Mouse (Mus musculus): ENCODE measurements at regions not wholly inside any gene's neighbourhood (a gene's known extent, or its start where the extent isn't known, plus 50 kb on each side); places are given as distances from the start of the nearest gene placed in this dataset.

DNA sequence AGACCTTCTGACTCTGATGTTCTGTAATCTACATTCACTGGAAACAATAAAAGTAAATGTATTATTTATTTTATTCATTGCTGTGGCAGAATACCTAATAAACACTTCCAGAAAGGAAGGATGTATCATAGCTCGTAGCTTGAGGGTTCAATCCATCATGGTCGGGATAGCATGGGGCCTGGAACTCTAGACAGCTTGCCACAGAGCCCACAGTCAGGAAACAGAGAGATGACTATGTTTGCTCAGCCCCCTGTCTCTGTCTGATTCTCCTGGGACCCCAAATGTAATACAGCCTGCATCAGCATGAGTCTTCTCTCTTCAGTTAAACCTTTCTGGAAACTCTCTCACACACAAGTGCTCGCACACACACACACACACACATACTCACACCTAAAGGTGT, 188.1 kb downstream of the Pfkfb3 start:
- no peak for ATAC-seq (replicated peaks; ENCODE audit: insufficient number of reproducible peaks, low FRiP score, low TSS enrichment, poor library complexity, severe bottlenecking)

DNA sequence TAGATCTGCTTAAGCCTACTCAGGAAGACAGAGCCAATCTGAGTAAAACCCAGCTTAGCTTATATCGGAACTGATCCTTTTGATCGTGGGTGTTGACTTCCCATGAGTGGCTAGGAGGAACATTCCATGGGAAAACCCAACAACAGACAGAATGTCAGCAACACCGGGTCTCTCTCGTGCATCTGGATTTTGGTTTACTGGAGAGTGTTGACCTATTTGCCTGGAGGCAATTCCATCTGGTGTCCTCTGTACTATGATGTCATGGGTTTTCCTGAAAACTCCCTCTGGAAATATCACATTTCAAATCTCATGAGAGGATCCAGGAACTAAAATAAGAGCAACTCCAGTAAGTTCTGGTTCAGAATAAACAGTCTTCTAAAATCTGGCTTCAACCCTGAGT, 188.5 kb downstream of the Pfkfb3 start:
- ATAC-seq (replicated peaks; ENCODE audit: insufficient number of reproducible peaks, low FRiP score, low TSS enrichment, poor library complexity, severe bottlenecking) = no peak

DNA sequence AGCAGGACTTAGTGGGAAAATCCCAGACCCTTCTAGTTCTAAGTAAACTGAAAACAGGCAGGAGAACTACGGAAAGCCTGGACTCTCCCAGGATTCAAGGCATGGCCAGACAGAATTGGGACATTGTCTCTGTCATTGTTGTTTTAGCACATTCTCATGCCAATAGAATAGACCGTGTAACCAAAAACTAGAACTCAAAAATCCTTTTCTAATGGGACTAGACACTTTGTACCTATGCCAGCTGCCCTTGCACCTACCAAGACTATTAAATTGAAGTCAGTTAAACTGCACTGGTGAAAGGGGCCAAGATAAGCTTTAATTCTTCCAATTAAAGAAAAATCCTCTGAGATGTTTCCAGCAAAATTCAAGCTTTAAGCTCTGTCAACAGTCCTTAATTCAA, 189.8 kb downstream of the Pfkfb3 start:
- ATAC-seq (replicated peaks; ENCODE audit: insufficient number of reproducible peaks, low FRiP score, low TSS enrichment, poor library complexity, severe bottlenecking) = no peak

DNA sequence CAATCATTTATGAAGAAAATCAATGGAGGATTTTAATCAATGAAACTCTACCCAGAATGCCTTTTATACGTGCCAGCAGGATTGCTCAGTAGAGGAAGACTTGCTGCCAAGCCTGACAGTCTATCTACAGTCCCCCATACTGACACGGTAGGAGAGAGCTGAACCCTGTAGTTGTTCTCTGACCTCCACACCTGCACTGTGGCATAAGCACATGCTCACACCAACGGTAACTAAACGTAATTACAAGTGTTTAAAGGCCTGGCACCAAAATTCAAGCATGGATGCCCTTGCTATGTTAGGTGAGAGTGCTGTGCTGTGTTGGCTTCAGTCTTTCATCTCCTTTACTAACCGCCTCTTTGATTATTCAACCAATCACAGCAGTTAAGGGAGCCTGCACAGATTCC, 190.8 kb downstream of the Pfkfb3 start:
- no peak for ATAC-seq (replicated peaks; ENCODE audit: insufficient number of reproducible peaks, low FRiP score, low TSS enrichment, poor library complexity, severe bottlenecking)

DNA sequence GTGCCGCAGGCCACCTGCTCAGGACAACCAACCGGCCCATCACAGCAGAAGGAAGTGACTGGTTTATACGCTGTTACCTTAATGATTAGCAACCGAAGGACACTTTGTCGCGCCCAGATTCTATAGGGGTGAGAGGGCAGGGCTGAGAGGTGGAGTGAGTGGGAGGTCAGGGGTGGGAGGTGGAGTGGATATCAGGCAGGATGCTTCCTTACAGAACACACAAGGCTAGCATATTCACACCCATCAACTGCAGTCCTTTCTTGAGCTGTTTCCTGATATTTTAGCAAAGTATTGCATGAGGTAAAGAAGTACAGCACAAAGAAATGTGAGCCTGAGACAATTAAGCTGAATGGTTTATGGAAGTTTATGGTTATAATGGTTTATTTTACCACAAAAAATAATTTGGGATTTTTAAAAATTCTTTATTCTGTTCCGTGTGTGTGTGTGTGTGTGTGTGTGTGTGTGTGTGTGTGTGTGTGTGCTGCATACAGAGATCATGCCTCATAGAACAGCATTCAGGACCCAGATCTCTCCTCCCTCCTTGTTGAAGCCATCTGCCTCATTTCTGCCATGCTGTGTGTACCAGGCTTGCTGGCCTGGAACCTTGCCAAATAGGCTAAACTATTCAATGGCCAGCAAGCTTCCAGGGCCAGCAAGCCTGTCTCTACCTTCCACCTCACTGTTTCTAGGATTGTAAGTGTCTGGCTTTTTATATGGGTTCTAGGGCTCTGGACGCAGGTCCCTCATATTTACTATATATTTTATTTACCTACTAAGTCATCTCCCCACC, 190.5 kb downstream of the Prkcq start:
- no peak for ATAC-seq (replicated peaks; ENCODE audit: insufficient number of reproducible peaks, low FRiP score, low TSS enrichment, poor library complexity, severe bottlenecking)

DNA sequence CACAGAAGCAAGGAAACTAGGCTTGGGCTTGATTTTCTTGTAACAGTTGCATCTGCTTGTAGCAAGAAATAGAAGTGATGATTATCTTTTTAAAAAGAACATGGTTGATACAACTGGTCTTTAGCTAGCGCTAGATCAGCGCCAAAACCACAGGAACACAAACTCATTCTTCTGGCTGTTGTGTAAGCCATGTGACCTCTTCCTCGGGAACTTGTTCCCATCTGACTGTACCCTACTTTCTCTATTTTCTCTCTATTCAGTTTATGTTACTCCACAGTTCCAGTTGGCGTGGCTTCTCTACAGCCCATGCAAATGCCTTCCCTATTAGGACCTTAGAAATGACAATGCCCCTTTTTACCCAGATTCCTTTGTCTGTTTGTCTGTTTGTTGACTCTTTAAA, 187.4 kb downstream of the Prkcq start:
- ATAC-seq (replicated peaks; ENCODE audit: insufficient number of reproducible peaks, low FRiP score, low TSS enrichment, poor library complexity, severe bottlenecking) = no peak

DNA sequence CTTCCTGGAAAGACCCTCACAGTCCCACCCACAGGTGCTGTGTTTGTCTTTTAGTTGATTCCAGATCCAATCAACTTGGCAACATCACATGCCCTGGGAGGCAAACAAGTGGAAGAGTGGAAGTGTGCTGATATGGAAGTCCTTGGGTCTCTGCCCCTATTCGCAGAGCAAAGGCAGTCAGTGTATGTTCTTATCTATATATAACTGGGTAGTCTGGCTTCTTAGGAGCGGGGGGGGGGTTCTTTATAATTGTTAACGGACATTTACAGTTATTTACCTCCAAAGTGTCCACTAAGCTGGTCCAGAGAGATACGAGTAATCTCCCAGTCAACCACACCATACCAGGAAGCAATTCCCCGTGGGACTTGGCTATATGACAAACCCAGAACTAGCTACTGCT, 184.8 kb downstream of the Prkcq start:
- no peak for ATAC-seq (replicated peaks; ENCODE audit: insufficient number of reproducible peaks, low FRiP score, low TSS enrichment, poor library complexity, severe bottlenecking)

DNA sequence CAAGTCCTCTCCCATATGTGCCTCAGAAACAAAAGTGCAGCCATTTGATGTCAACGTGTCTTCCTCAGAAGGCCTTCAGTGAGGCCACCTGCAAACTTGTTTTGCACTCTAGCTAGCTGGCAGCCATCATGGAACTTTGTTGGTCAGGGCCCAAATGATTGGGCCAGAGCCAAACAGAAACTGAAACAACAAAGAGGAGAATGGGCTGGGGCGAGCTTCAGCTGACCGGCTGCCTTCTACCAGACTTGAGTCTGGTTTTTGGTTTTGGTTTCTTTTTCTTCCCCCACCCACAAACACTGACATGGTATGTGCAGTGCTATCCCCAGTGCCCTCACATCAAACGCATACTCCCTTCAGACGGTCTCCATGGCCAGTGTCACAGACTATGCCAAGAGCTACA, 183.7 kb downstream of the Prkcq start:
- ATAC-seq (replicated peaks; ENCODE audit: insufficient number of reproducible peaks, low FRiP score, low TSS enrichment, poor library complexity, severe bottlenecking) = 0 out of 2 replicates have a peak, but pooled peaks have one; percentile 59

Data from monocyte, adult 5-6 weeks (primary cell).